Mouse (Mus musculus) spleen, adult 18-20 months (tissue): ENCODE measurements around the gene Nptx1.

Experiments
- DNase-seq, 2 experiments: peaks; one replicate each; pipeline ENCODE4 v3.0.0; 2022; ENCODE audit warnings: mixed read lengths in 2 of 2

Gene Nptx1

GRCm38 (mm10) chr11:119547183-119547921 lies at the start of gene Nptx1:
Gene Nptx1, minus strand, starts transcription at chr11:119547753.
- peak in 1 of 2 experiments; percentile 9 for DNase-seq

- DNase-seq = no peak
Observed at GRCm38 (mm10) chr11:119593966-119594365, 46.4 kb upstream of the Nptx1 start.

DNA sequence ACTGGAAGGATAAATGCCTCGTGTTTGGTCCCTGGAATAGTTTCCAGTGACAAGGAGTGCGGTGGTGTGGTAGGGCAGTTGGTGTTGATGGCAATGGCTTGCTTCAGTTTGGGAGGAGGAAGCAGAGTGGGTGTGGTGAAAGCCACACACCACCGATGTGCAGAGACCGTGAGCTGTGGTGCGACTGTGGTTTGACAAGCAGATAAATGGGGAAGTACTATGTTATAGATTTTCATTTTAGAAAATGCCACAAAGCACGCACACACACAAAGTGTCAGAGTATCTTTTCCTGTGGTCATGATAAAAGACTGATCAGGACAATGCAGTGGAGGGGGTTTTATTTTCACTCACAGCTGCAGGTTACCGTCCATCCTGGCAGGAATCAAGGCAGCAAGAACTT lies 41.7 kb upstream of the Nptx1 start:
- DNase-seq = peak; percentile 33 to 52

GRCm38 (mm10) chr11:119587112-119587511 lies 39.6 kb upstream of the Nptx1 start:
- no peak for DNase-seq

- DNase-seq = no peak
Observed at GRCm38 (mm10) chr11:119586511-119586910, 39.0 kb upstream of the Nptx1 start.

DNA sequence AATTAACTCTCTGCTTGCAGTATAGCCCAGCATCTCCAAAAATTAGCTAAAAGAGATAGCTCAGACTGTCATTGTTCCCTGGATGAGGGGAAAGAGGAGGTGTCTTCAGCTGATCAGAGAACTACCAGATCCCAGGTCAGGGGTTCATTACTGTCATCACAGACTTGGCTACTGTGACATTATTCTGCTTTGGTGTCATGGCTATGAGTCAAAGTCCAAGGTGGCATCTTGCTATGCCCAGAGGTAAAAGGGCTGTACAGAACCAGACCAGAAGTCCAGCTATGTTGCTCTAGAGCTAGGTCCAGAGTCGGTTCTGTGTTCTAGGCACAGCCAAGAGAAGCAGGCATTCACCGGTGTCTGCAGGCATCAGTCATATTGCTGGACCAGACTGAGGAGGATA lies 30.2 kb upstream of the Nptx1 start:
- no peak for DNase-seq

GRCm38 (mm10) chr11:119576855-119577254 lies 29.3 kb upstream of the Nptx1 start:
- no peak for DNase-seq

GRCm38 (mm10) chr11:119572316-119573010 lies 24.9 kb upstream of the Nptx1 start:
- DNase-seq = no peak

- no peak for DNase-seq
Observed at GRCm38 (mm10) chr11:119566188-119566587, 18.6 kb upstream of the Nptx1 start.

GRCm38 (mm10) chr11:119565684-119566083 lies 18.1 kb upstream of the Nptx1 start:
- no peak for DNase-seq

DNA sequence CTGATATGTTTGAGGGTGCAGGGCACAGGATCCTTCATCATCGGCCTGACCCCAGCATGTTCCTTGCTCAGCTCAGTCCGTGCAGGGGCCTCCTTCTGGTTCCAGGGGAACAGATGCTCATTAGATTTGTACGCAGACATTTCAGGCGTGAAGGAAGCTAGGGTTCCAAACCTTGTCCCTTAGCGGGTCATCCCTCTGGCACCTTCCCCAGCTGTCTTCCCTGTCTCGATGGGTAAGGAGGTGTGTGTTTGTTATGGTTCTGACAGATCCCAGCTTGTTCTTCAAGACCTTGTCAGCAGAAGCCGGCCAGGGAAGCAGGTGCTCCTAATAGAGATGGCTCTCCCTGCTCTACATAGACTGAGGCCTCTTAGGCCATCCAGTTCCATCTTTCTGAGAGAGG lies 17.5 kb upstream of the Nptx1 start:
- DNase-seq = no peak

DNA sequence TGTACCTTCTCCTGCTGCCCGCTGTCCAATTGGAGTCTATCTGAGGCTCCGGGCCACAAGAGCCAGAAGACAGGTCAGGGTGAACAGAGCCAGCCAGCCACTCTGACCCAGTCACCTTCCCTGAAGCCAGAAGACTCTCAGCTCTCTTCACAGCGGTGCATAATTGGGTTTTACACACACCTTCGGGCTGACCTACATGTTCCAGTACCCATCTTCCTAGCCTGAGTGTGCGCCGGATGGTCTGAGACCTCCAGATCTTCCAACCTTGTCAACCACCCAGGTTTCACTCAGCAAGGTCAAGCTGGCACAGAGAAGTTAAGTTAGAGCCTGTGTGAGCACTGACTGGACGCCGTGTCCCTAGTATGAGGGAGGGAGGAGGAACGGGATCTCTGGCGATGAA lies 16.8 kb upstream of the Nptx1 start:
- DNase-seq = no peak

DNA sequence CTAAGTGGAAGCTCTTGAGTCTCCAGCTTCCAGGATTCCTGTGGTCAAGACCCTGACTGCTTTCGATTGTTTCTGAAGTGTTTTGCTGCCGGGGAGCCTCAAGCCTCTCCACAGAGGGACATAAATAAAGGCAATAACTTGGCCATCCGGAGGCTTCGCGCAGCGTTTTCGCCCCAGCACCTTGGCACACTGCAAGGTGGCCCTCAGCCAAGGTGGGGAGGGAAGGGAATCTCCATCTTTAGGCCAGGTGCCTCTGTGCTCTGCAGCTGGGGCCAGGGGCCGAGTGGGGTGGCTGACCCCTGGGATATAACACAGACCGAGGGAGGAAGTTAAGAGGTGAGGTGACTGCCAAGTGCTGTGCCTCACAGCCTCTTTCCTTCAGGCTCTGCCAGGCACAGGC lies 15.6 kb upstream of the Nptx1 start:
- DNase-seq = no peak

- DNase-seq = no peak
Observed at GRCm38 (mm10) chr11:119562286-119562685, 14.7 kb upstream of the Nptx1 start.

- no peak for DNase-seq
Observed at GRCm38 (mm10) chr11:119558870-119559610, 11.5 kb upstream of the Nptx1 start.

GRCm38 (mm10) chr11:119557940-119558869 lies 10.7 kb upstream of the Nptx1 start:
- no peak for DNase-seq

GRCm38 (mm10) chr11:119555170-119555569 lies 7.6 kb upstream of the Nptx1 start:
- DNase-seq = no peak

GRCm38 (mm10) chr11:119554706-119555105 lies 7.2 kb upstream of the Nptx1 start:
- no peak for DNase-seq

- no peak for DNase-seq
Observed at GRCm38 (mm10) chr11:119552902-119553802, 5.6 kb upstream of the Nptx1 start.

DNA sequence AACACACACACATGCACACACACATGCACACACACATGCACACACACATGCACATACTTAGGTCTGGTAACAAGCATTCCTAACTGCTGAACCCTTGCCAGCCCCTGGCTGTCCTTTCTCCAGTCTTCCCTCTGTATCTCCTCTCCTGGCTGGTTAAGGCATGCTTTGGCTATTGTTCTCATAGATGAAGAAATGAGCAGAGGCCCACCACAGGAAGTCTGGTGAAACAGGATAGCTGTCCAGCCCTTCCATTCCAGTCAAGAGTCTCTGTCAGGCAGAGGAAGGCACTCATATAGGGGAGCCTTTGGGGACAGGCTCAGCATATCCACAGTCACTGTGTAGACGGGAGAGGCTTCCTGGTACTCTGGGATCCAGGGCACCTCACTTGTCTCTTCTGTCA lies 4.7 kb upstream of the Nptx1 start:
- DNase-seq = no peak

GRCm38 (mm10) chr11:119551468-119551867 lies 3.9 kb upstream of the Nptx1 start:
- no peak for DNase-seq
